Mouse (Mus musculus) splenic B cell, adult 2 months (primary cell): ENCODE results near the gene Npl.
"Not testable (repeated sequence)": the region's sequence is repeated elsewhere in the genome, so short reads cannot be mapped to it uniquely, and the experiment has no call there.

Experiments
- DNase-seq: peaks from one replicate; pipeline ENCODE4 v3.0.0-alpha.2; 2011; ENCODE audit warnings: low read depth, low spot score
- H3K27me3 ChIP-seq: 2 replicates; pipeline ENCODE4 v1.6.1; 2012; ENCODE audit warnings: mild to moderate bottlenecking, low read length, moderate library complexity, mixed read lengths; ENCODE audit not compliant: control insufficient read depth, poor library complexity, insufficient read depth, severe bottlenecking
- H3K36me3 ChIP-seq: 2 replicates; pipeline ENCODE4 v1.6.1; 2012; ENCODE audit warnings: mild to moderate bottlenecking, low read length, moderate library complexity, mixed read lengths; ENCODE audit not compliant: control insufficient read depth, poor library complexity, insufficient read depth, severe bottlenecking

Npl gene

GRCm38 (mm10) chr1:153522116-153522515 lies 27.7 kb downstream of the Npl start:
- DNase-seq = no peak
- Histone ChIP-seq H3K27me3 (no peaks in the 10 kb centered on the region), H3K36me3 (no peaks in the 10 kb centered on the region)

GRCm38 (mm10) chr1:153515368-153515767 lies 34.5 kb downstream of the Npl start:
- H3K27me3 ChIP-seq = no peaks in the 10 kb centered on the region
- no peak for DNase-seq
- H3K36me3 ChIP-seq = no peaks in the 10 kb centered on the region

GRCm38 (mm10) chr1:153510330-153511009 lies 39.4 kb downstream of the Npl start:
- Histone ChIP-seq H3K27me3 (no peaks in the 10 kb centered on the region), H3K36me3 (no peaks in the 10 kb centered on the region)
- DNase-seq = peak; percentile 50

GRCm38 (mm10) chr1:153509569-153509968 lies 40.3 kb downstream of the Npl start:
- DNase-seq, H3K27me3 ChIP-seq, H3K36me3 ChIP-seq: not testable (repeated sequence)

- DNase-seq = no peak
- no peaks in the 10 kb centered on the region for H3K27me3 ChIP-seq
Measured at GRCm38 (mm10) chr1:153509012-153509411, 40.8 kb downstream of the Npl start.

GRCm38 (mm10) chr1:153506266-153506665 lies 43.6 kb downstream of the Npl start:
- H3K36me3 ChIP-seq = no peaks in the 10 kb centered on the region
- no peaks in the 10 kb centered on the region for H3K27me3 ChIP-seq
- DNase-seq = no peak

More at GRCm38 (mm10) chr1:153509012-153509411, 40.8 kb downstream of the Npl start:
- H3K36me3 ChIP-seq = no peaks in the 10 kb centered on the region

- H3K27me3 ChIP-seq = no peaks in the 10 kb centered on the region
- no peak for DNase-seq
- H3K36me3 ChIP-seq = no peaks in the 10 kb centered on the region
Measured at GRCm38 (mm10) chr1:153501644-153502321, 48.1 kb downstream of the Npl start.

- Histone ChIP-seq H3K36me3 (no peaks in the 10 kb centered on the region), H3K27me3 (no peaks in the 10 kb centered on the region)
- DNase-seq = no peak
Measured at GRCm38 (mm10) chr1:153500030-153500429, 49.8 kb downstream of the Npl start.

GRCm38 (mm10) chr1:153496030-153496429 lies 53.8 kb downstream of the Npl start:
- no peaks in the 10 kb centered on the region for H3K27me3 ChIP-seq
- DNase-seq = no peak
- no peaks in the 10 kb centered on the region for H3K36me3 ChIP-seq

- no peak for DNase-seq
- H3K36me3 ChIP-seq = no peaks in the 10 kb centered on the region
- no peaks in the 10 kb centered on the region for H3K27me3 ChIP-seq
Measured at GRCm38 (mm10) chr1:153493931-153494330, 55.9 kb downstream of the Npl start.

GRCm38 (mm10) chr1:153493338-153493737 lies 56.5 kb downstream of the Npl start:
- Histone ChIP-seq H3K27me3 (no peaks in the 10 kb centered on the region), H3K36me3 (no peaks in the 10 kb centered on the region)
- no peak for DNase-seq

- Histone ChIP-seq H3K27me3 (no peaks in the 10 kb centered on the region), H3K36me3 (no peaks in the 10 kb centered on the region)
- peak; percentile 38 for DNase-seq
Measured at GRCm38 (mm10) chr1:153491822-153492221, 58.0 kb downstream of the Npl start.

GRCm38 (mm10) chr1:153491345-153491744 lies 58.5 kb downstream of the Npl start:
- DNase-seq = no peak
- no peaks in the 10 kb centered on the region for H3K36me3 ChIP-seq
- H3K27me3 ChIP-seq = no peaks in the 10 kb centered on the region

- Histone ChIP-seq H3K27me3 (no peaks in the 10 kb centered on the region), H3K36me3 (no peaks in the 10 kb centered on the region)
- DNase-seq = no peak
Measured at GRCm38 (mm10) chr1:153489963-153490362, 59.9 kb downstream of the Npl start.

- no peaks in the 10 kb centered on the region for H3K27me3 ChIP-seq
- no peaks in the 10 kb centered on the region for H3K36me3 ChIP-seq
- no peak for DNase-seq
Measured at GRCm38 (mm10) chr1:153489540-153489939, 60.3 kb downstream of the Npl start.
